Mouse (Mus musculus) CH12.LX (cell line): ENCODE data around the gene Samd11. TPM values are rescaled to one million over a fixed set of nuclear protein-coding genes. Genes with fewer than 3 reads are reported as not detected.

Experiments used
- DNase-seq: peaks from one replicate; pipeline ENCODE4 v3.0.0-alpha.2; 2013; ENCODE audit errors: extremely low read depth
- H3K27ac ChIP-seq: 2 replicates; pipeline ENCODE4 v1.5.1; 2012; ENCODE audit warnings: low read depth, mild to moderate bottlenecking, control low read depth, moderate library complexity; ENCODE audit not compliant: insufficient read depth
- H3K27me3 ChIP-seq: replicated peaks from 2 replicates; pipeline ENCODE3; 2012; ENCODE audit warnings: inconsistent platforms
- H3K36me3 ChIP-seq, 2 experiments: replicated peaks in 1 of 2; 2 replicates each; pipeline versions ENCODE3 to v1.6.1; 2012; ENCODE audit warnings: inconsistent platforms in 1 of 2, low read length in 1 of 2, mild to moderate bottlenecking in 1 of 2, mixed read lengths in 1 of 2, moderate library complexity in 1 of 2; ENCODE audit not compliant: control insufficient read depth in 1 of 2, insufficient read depth in 1 of 2
- H3K4me1 ChIP-seq, 2 experiments: 2 replicates each; pipeline ENCODE4 v1.6.1; 2012; ENCODE audit warnings: inconsistent platforms in 1 of 2, moderate library complexity in 1 of 2; ENCODE audit not compliant: insufficient read depth in 2 of 2, control insufficient read depth in 1 of 2
- H3K4me2 ChIP-seq: 2 replicates; pipeline ENCODE4 v1.6.1; 2012; ENCODE audit warnings: low read depth, mild to moderate bottlenecking, control low read depth; ENCODE audit not compliant: poor library complexity, insufficient read depth, severe bottlenecking
- H3K4me3 ChIP-seq, 3 experiments: fragments of 150-350 bp in 1 of 3; sonication (generic) in 1 of 3; replicated peaks in 1 of 3; 2 replicates each; pipeline versions ENCODE3 to v1.5.1; 2011 to 2012; ENCODE audit warnings: low read depth in 2 of 3, low read length in 2 of 3, mild to moderate bottlenecking in 2 of 3, moderate library complexity in 2 of 3, control low read depth in 1 of 3, improper control_type of control experiment in 1 of 3, inconsistent platforms in 1 of 3, mixed read lengths in 1 of 3; ENCODE audit not compliant: poor library complexity in 1 of 3
- H3K79me2 ChIP-seq: replicated peaks from 2 replicates; pipeline ENCODE4 v1.6.1; 2012; ENCODE audit warnings: mild to moderate bottlenecking, moderate library complexity; ENCODE audit not compliant: control insufficient read depth, poor library complexity, insufficient read depth, severe bottlenecking; ENCODE audit errors: extremely low read depth
- H3K9ac ChIP-seq: 2 replicates; pipeline ENCODE4 v1.6.1; 2012; ENCODE audit warnings: low read depth, mild to moderate bottlenecking, control low read depth, moderate library complexity; ENCODE audit not compliant: insufficient read depth
- H3K9me3 ChIP-seq: replicated peaks from 2 replicates; pipeline ENCODE3; 2012; ENCODE audit warnings: low read length, inconsistent platforms, mixed read lengths
- CHD1 ChIP-seq: IDR thresholded peaks from 2 replicates; pipeline ENCODE4 v1.6.1; 2012; ENCODE audit warnings: low read depth, low read length, improper control_type of control experiment, inconsistent platforms
- E2F4 ChIP-seq: IDR thresholded peaks from 2 replicates; pipeline ENCODE4 v1.6.1; 2011; ENCODE audit warnings: low read depth, low read length, improper control_type of control experiment; ENCODE audit not compliant: insufficient replicate concordance
- ETS1 ChIP-seq: conservative IDR thresholded peaks from 2 replicates; pipeline ENCODE4 v1.6.1; 2012; ENCODE audit warnings: low read depth, mild to moderate bottlenecking, inconsistent platforms, low read length, improper control_type of control experiment, moderate library complexity
- HCFC1 ChIP-seq: IDR thresholded peaks from 2 replicates; pipeline ENCODE4 v1.6.1; 2012; ENCODE audit warnings: low read depth, mild to moderate bottlenecking, inconsistent platforms, low read length, improper control_type of control experiment
- IRF4 ChIP-seq: IDR thresholded peaks from 2 replicates; pipeline ENCODE4 v1.6.1; 2014; ENCODE audit warnings: low read depth, mild to moderate bottlenecking, inconsistent platforms, low read length, improper control_type of control experiment
- JUND ChIP-seq: conservative IDR thresholded peaks from 2 replicates; pipeline ENCODE4 v1.6.1; 2011; ENCODE audit warnings: low read depth, low read length, improper control_type of control experiment
- MAZ ChIP-seq: IDR thresholded peaks from 2 replicates; pipeline ENCODE4 v1.6.1; 2012; ENCODE audit warnings: low read depth, mild to moderate bottlenecking, inconsistent platforms, low read length, improper control_type of control experiment, moderate library complexity
- MEF2A ChIP-seq: IDR thresholded peaks from 2 replicates; pipeline ENCODE4 v1.6.1; 2014; ENCODE audit warnings: low read depth, mild to moderate bottlenecking, inconsistent platforms, low read length, improper control_type of control experiment, borderline replicate concordance
- MXI1 ChIP-seq: IDR thresholded peaks from 2 replicates; pipeline ENCODE4 v1.6.1; 2011; ENCODE audit warnings: mild to moderate bottlenecking, low read depth, low read length, improper control_type of control experiment
- PAX5 ChIP-seq: IDR thresholded peaks from 2 replicates; pipeline ENCODE4 v1.6.1; 2012; ENCODE audit warnings: low read length, inconsistent platforms, mixed read lengths
- POLR2A ChIP-seq: IDR thresholded peaks from 2 replicates; pipeline ENCODE4 v1.6.1; 2011; ENCODE audit warnings: low read depth, mild to moderate bottlenecking, improper control_type of control experiment, low read length
- RCOR1 ChIP-seq: conservative IDR thresholded peaks from 2 replicates; pipeline ENCODE4 v1.6.1; 2012; ENCODE audit warnings: low read depth, mild to moderate bottlenecking, inconsistent platforms, low read length, improper control_type of control experiment
- SMC3 ChIP-seq: IDR thresholded peaks from 2 replicates; pipeline ENCODE4 v1.6.1; 2011; ENCODE audit warnings: low read depth, low read length, improper control_type of control experiment
- TBP ChIP-seq: conservative IDR thresholded peaks from 2 replicates; pipeline ENCODE4 v1.6.1; 2011; ENCODE audit warnings: low read depth, low read length, improper control_type of control experiment
- TCF12 ChIP-seq: IDR thresholded peaks from 2 replicates; pipeline ENCODE4 v1.6.1; 2014; ENCODE audit warnings: low read depth, mild to moderate bottlenecking, inconsistent platforms, low read length, improper control_type of control experiment
- UBTF ChIP-seq: IDR thresholded peaks from 2 replicates; pipeline ENCODE4 v1.6.1; 2012; ENCODE audit warnings: low read depth, mild to moderate bottlenecking, inconsistent platforms, low read length, improper control_type of control experiment, moderate library complexity
- ZNF384 ChIP-seq: IDR thresholded peaks from 2 replicates; pipeline ENCODE4 v1.6.1; 2012; ENCODE audit warnings: low read depth, low read length, improper control_type of control experiment, inconsistent platforms
- dilution Hi-C: fragments of 300-500 bp; cut with MboI; formaldehyde crosslinking; loops from 2 replicates; pipeline ENCODE4 v1.14.3; 2020; ENCODE audit warnings: low sequenced_read_pairs; ENCODE audit not compliant: extremely low pct_unique_long_range_greater_than_20kb, extremely low pct_ligation_motif_present
- in situ Hi-C: fragments of 300-500 bp; cut with MboI; formaldehyde crosslinking; loops from 3 replicates; pipeline ENCODE4 v1.14.3; 2019; ENCODE audit warnings: low sequenced_read_pairs, low pct_ligation_motif_present, low pct_unique_long_range_greater_than_20kb, mixed read lengths
- polyA plus RNA-seq: library from polyadenylated mRNA; unstranded; fragments of >175 nt; gene quantifications from 2 replicates; pipeline ENCODE4 v1.2.1, GENCODE M21; 2012; ENCODE audit warnings: low read depth; ENCODE audit not compliant: insufficient read length
- total RNA-seq, 2 experiments: library from RNA; depleted of rRNA; stranded (reverse); fragments of 300-350 nt in 1 of 2; fragments of >200 nt in 1 of 2; gene quantifications; 2 replicates each; pipeline ENCODE4 v1.2.3; 2012 to 2014

Gene Samd11
- total and polyA plus RNA-seq, 3 experiments = 0.47 to 3.5 TPM; not detected in 1

- no peak overlapping the region for H3K4me3 ChIP-seq
- H3K27ac ChIP-seq = no peak overlapping the region
- no peak for DNase-seq
- H3K36me3 ChIP-seq = peaks cover 6 to 20% of the 10 kb centered on the region in 2 experiments
- TF ChIP-seq POLR2A (no peak), E2F4 (no peak), MXI1 (no peak), HCFC1 (no peak), IRF4 (no peak), TCF12 (no peak), TBP (no peak), PAX5 (no peak), ETS1 (no peak), UBTF (no peak), SMC3 (no peak), MAZ (no peak), ZNF384 (no peak), RCOR1 (no peak)
- no peaks in the 10 kb centered on the region for H3K27me3 ChIP-seq
- no peak overlapping the region for H3K9ac ChIP-seq
- H3K79me2 ChIP-seq = no peaks in the 10 kb centered on the region
- in situ Hi-C loops (no loop called here), dilution Hi-C loops (no loop called here)
- H3K4me1 ChIP-seq = peaks cover 13 to 15% of the 10 kb centered on the region in 2 experiments
- H3K9me3 ChIP-seq = no peaks in the 10 kb centered on the region
- no peak overlapping the region for H3K4me2 ChIP-seq
Measured at GRCm38 (mm10) chr4:156217838-156218237, 37.6 kb downstream of the Samd11 start.

DNA sequence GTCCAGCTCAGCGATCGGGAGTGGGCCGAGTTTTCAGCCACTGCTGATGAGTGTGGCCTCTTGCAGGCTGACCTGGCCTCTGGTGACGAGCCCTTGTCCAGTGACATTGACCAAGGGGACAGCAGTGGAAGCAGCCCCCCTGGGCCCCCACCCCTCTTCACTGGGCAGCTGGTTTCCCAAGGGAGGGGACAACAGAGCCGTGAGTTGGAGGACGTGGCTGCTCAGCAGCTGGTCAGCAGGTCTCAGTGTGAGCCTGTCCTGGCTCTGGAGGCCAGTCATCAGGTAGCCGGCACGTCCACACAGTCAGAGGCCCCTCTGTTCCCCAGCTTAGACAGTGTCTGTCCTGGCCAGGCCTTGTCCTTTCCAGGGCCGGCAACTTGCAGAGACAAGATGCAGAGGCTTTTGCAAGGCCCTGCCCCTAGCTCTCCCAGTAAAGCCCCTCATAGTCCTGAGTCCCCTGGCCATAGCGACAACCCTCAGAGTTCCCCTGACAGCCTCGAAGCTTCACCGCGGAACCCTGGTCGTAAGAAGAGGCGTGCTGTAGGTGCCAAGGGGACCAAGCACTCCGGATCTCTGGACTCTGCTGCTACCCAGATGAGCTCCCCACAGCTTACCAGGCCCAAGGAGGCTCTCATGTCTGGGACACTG, 38.3 kb downstream of the Samd11 start:
- Histone ChIP-seq H3K36me3 (peaks cover 0 to 13% of the 10 kb centered on the region in 2 experiments), H3K27me3 (no peaks in the 10 kb centered on the region), H3K27ac (no peak overlapping the region), H3K9me3 (no peaks in the 10 kb centered on the region), H3K9ac (no peak overlapping the region), H3K4me3 (no peak overlapping the region), H3K4me1 (peaks cover 13 to 15% of the 10 kb centered on the region in 2 experiments), H3K79me2 (no peaks in the 10 kb centered on the region), H3K4me2 (no peak overlapping the region)
- in situ Hi-C loops (no loop called here), dilution Hi-C loops (no loop called here)
- TF ChIP-seq MXI1 (no peak), ZNF384 (no peak), MEF2A (no peak), POLR2A (no peak), UBTF (no peak), JUND (no peak), CHD1 (no peak)
- DNase-seq = no peak
